Mouse (Mus musculus): ENCODE measurements around the gene Lamb2.

The Lamb2 gene

GRCm38 (mm10) chr9:108479721-108480351 lies at the start of gene Lamb2:
TSS of gene Lamb2 (plus strand) at chr9:108479736.
- peak; percentile 43 to 54 for DNase-seq

- DNase-seq = peak; percentile 30 to 41
These were observed 48.0 kb upstream of the Lamb2 start for GRCm38 (mm10) chr9:108431431-108432067.

- DNase-seq = no peak
These were observed 43.4 kb upstream of the Lamb2 start, which contains the start of gene BC048562 for GRCm38 (mm10) chr9:108436182-108436581. TSS of gene BC048562 (plus strand) at chr9:108436482.

GRCm38 (mm10) chr9:108439176-108439575 lies 40.4 kb upstream of the Lamb2 start:
- no peak for DNase-seq

- no peak for DNase-seq
These were observed 39.1 kb upstream of the Lamb2 start for GRCm38 (mm10) chr9:108440485-108440884.

- no peak for DNase-seq
These were observed 38.2 kb upstream of the Lamb2 start for GRCm38 (mm10) chr9:108441236-108441919.

- DNase-seq = no peak
These were observed 34.4 kb upstream of the Lamb2 start for GRCm38 (mm10) chr9:108445125-108445524.

- peak in 1 of 2 experiments; percentile 21 for DNase-seq
These were observed 29.7 kb upstream of the Lamb2 start for GRCm38 (mm10) chr9:108449860-108450259.

GRCm38 (mm10) chr9:108450292-108451169 lies 29.0 kb upstream of the Lamb2 start:
- peak; percentile 44 to 71 for DNase-seq

- DNase-seq = no peak
These were observed 28.4 kb upstream of the Lamb2 start for GRCm38 (mm10) chr9:108451170-108451493.

GRCm38 (mm10) chr9:108451519-108452160 lies 27.9 kb upstream of the Lamb2 start:
- no peak for DNase-seq

- DNase-seq = peak; percentile 89 to 91
These were observed 27.1 kb upstream of the Lamb2 start for GRCm38 (mm10) chr9:108452291-108452906.

GRCm38 (mm10) chr9:108452911-108453310 lies 26.6 kb upstream of the Lamb2 start:
- DNase-seq = no peak

GRCm38 (mm10) chr9:108453458-108453857 lies 26.1 kb upstream of the Lamb2 start:
- DNase-seq = no peak

- DNase-seq = no peak
These were observed 25.1 kb upstream of the Lamb2 start for GRCm38 (mm10) chr9:108454429-108454828.

GRCm38 (mm10) chr9:108455747-108456571 lies 23.6 kb upstream of the Lamb2 start:
- no peak for DNase-seq

- DNase-seq = no peak
These were observed 22.6 kb upstream of the Lamb2 start for GRCm38 (mm10) chr9:108456953-108457352.

- no peak for DNase-seq
These were observed 19.6 kb upstream of the Lamb2 start for GRCm38 (mm10) chr9:108459939-108460318.

GRCm38 (mm10) chr9:108460319-108461178 lies 19.0 kb upstream of the Lamb2 start, which contains the start of gene Ccdc71:
TSS of gene Ccdc71 (plus strand) at chr9:108460527.
- DNase-seq = peak; percentile 89 to 94

GRCm38 (mm10) chr9:108461181-108461631 lies 18.3 kb upstream of the Lamb2 start, which contains the start of gene Klhdc8b:
TSS of gene Klhdc8b (minus strand) at chr9:108461581.
- DNase-seq = peak; percentile 38 to 71

Data from kidney, postnatal 25 days (tissue).